11 mouse cellular contexts compared by ENCODE assay signal in the genomic region with DNA sequence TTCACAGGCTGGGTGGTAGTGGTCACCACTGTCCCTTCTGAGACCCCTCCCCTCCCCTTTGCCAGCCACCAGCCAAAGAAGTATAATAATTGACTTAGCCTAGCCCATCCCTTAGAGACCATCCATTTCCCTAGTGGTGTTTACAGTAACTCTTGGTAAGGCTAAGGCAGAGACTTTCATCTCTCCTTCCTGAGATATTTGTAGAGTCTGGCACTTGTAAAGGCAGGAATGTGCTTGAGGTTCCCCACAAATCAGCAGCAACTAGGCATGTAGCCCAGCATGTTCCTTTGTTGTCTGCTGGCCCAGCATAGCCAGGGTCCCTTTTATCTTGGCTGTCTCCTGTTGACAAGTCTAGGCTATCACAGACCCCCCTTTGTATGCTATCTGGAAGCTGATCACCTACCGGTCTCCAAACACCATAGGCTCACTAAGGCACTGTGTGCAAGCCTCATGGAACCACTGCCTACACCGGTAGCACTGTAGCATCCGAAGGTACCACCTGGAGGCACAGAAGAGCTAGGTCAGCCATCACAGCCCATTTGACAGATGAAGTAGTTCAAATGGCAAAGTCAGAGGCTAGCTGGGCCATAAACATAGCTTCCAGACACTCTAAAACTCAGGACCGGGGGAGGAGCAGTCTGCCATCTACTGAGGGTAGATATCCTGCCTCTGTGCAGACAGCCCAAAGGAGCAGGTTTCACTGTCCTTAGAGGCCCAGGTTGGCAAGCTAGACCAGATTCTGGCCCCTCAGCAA. TPM values are rescaled to one million over a fixed set of nuclear protein-coding genes. Genes with fewer than 3 reads are reported as not detected.
DNase-seq lines count a peak whose midpoint lies in the region; ATAC-seq lines count a peak whose summit lies in the region.
"Had no signal": no experiment of that assay in that cellular context is flagged by ENCODE, and none has a peak within 500 bp of the region (broad histone marks: within the 10 kb centered on the region; RNA-seq: fewer than 3 reads in every experiment).

No protein-coding gene starts in this region.

- 49% methylated on average over 4 of the region's 4 CpGs for WGBS in lung, embryonic 16.5 days
- 63% methylated on average over 4 of the region's 4 CpGs for WGBS in intestine, embryonic 15.5 days
- WGBS in neural tube, embryonic 15.5 days = 67% methylated on average over 4 of the region's 4 CpGs

- no peak overlapping the region for H3K9ac ChIP-seq in lung, embryonic 16.5 days (ENCODE audit: low read length)
- H3K9ac ChIP-seq in intestine, embryonic 15.5 days = no peak overlapping the region; the same call in 1 of the 2 replicates
- no peak overlapping the region for H3K9ac ChIP-seq in neural tube, embryonic 15.5 days (replicated peaks)

- ATAC-seq in lung, embryonic 16.5 days (ENCODE audit: low read depth) = no peak
- no peak for ATAC-seq in intestine, embryonic 15.5 days
- no peak for ATAC-seq in neural tube, embryonic 15.5 days (ENCODE audit: low FRiP score)

- H3K4me2 ChIP-seq in lung, embryonic 16.5 days (ENCODE audit: low read depth, low read length) = no peak overlapping the region
- no peak overlapping the region for H3K4me2 ChIP-seq in intestine, embryonic 15.5 days (replicated peaks)
- peak overlapping the region; percentile 73 for H3K4me2 ChIP-seq in neural tube, embryonic 15.5 days

- peak overlapping the region; percentile 44 for H3K27ac ChIP-seq in lung, embryonic 16.5 days (ENCODE audit: low read length)
- H3K27ac ChIP-seq in intestine, embryonic 15.5 days = 0 out of 2 replicates have a peak overlapping the region, but pooled peaks have one; percentile 34
- H3K27ac ChIP-seq in neural tube, embryonic 15.5 days (replicated peaks) = peak overlapping the region; percentile 89

- H3K9me3 ChIP-seq in lung, embryonic 16.5 days (ENCODE audit: control insufficient read depth, low read length) = no peaks in the 10 kb centered on the region
- no peaks in the 10 kb centered on the region for H3K9me3 ChIP-seq in intestine, embryonic 15.5 days
- no peaks in the 10 kb centered on the region for H3K9me3 ChIP-seq in neural tube, embryonic 15.5 days (replicated peaks)

- peaks cover 14% of the 10 kb centered on the region for H3K4me1 ChIP-seq in lung, embryonic 16.5 days (replicated peaks; ENCODE audit: control insufficient read depth, insufficient read depth, low read length)
- H3K4me1 ChIP-seq in intestine, embryonic 15.5 days (replicated peaks) = peaks cover 4% of the 10 kb centered on the region; the same call in 1 of the 2 replicates
- H3K4me1 ChIP-seq in neural tube, embryonic 15.5 days = peaks cover 18% of the 10 kb centered on the region

- H3K4me3 ChIP-seq in lung, embryonic 16.5 days (ENCODE audit: low read length) = no peak overlapping the region
- no peak overlapping the region for H3K4me3 ChIP-seq in intestine, embryonic 15.5 days (replicated peaks)
- peak overlapping the region; percentile 44 for H3K4me3 ChIP-seq in neural tube, embryonic 15.5 days (replicated peaks)

- H3K27me3 ChIP-seq in lung, embryonic 16.5 days (ENCODE audit: control insufficient read depth, insufficient read depth, low read depth, low read length) = no peaks in the 10 kb centered on the region
- no peaks in the 10 kb centered on the region for H3K27me3 ChIP-seq in intestine, embryonic 15.5 days (replicated peaks)
- no peaks in the 10 kb centered on the region; the same call in 1 of the 2 replicates for H3K27me3 ChIP-seq in neural tube, embryonic 15.5 days (replicated peaks)

- H3K36me3 ChIP-seq in lung, embryonic 16.5 days (ENCODE audit: control insufficient read depth, insufficient read depth, low read length) = no peaks in the 10 kb centered on the region; the same call in 1 of the 2 replicates
- 0 out of 2 replicates have a peak, but pooled peaks cover 3% of the 10 kb centered on the region for H3K36me3 ChIP-seq in intestine, embryonic 15.5 days
- no peaks in the 10 kb centered on the region for H3K36me3 ChIP-seq in neural tube, embryonic 15.5 days

- peak; percentile 32 to 37 for DNase-seq in cerebellum, postnatal 14 days
- no peak for DNase-seq in cerebellum, postnatal 10 days
- DNase-seq in lung, postnatal 10 days = no peak
- no peak for DNase-seq in thymus, postnatal 36 days
- DNase-seq in kidney, adult 9 months = no peak
- DNase-seq: adrenal gland, postnatal 25 days; layer of hippocampus, adult 9-11 months had no signal

RNA-seq across cellular contexts. Expression of a gene that starts 10.0 kb away (rescaled TPM):
- polyA plus RNA-seq in lung, embryonic 16.5 days (2015; fragmentation: Nextera tagmentation; extraction: Ambion mirVana) = 3.4 and 4.6 TPM in 2 replicates
- polyA plus RNA-seq in intestine, embryonic 15.5 days (2015; fragmentation: Nextera tagmentation; extraction: Ambion mirVana) = 8.0 TPM in 2 replicates
- polyA plus RNA-seq in neural tube, embryonic 15.5 days (2015; fragmentation: Nextera tagmentation; extraction: Ambion mirVana) = 2.2 and 3.5 TPM in 2 replicates

RNA-seq across cellular contexts. Expression of a gene that starts 29.1 kb away (rescaled TPM):
- 104 and 106 TPM in 2 replicates for polyA plus RNA-seq in lung, embryonic 16.5 days (2015; fragmentation: Nextera tagmentation; extraction: Ambion mirVana)
- polyA plus RNA-seq in intestine, embryonic 15.5 days (2015; fragmentation: Nextera tagmentation; extraction: Ambion mirVana) = 88.7 and 98.0 TPM in 2 replicates
- polyA plus RNA-seq in neural tube, embryonic 15.5 days (2015; fragmentation: Nextera tagmentation; extraction: Ambion mirVana) = 88.9 and 97.3 TPM in 2 replicates

RNA-seq across cellular contexts. Expression of a gene that starts 29.6 kb away (rescaled TPM):
- 0.65 and 1.0 TPM in 2 replicates for polyA plus RNA-seq in lung, embryonic 16.5 days (2015; fragmentation: Nextera tagmentation; extraction: Ambion mirVana)
- 5.7 and 6.8 TPM in 2 replicates for polyA plus RNA-seq in intestine, embryonic 15.5 days (2015; fragmentation: Nextera tagmentation; extraction: Ambion mirVana)
- polyA plus RNA-seq in neural tube, embryonic 15.5 days (2015; fragmentation: Nextera tagmentation; extraction: Ambion mirVana) = 0.32 and 1.2 TPM in 2 replicates
- polyA plus RNA-seq: neural tube, embryonic 11.5 days had no signal

RNA-seq across cellular contexts. Expression of a gene that starts 57.7 kb away (rescaled TPM):
- 4.3 and 4.7 TPM in 2 replicates for polyA plus RNA-seq in lung, embryonic 16.5 days (2015; fragmentation: Nextera tagmentation; extraction: Ambion mirVana)
- 2.5 TPM in 2 replicates for polyA plus RNA-seq in intestine, embryonic 15.5 days (2015; fragmentation: Nextera tagmentation; extraction: Ambion mirVana)
- polyA plus RNA-seq in neural tube, embryonic 15.5 days (2015; fragmentation: Nextera tagmentation; extraction: Ambion mirVana) = 3.9 and 5.4 TPM in 2 replicates
- polyA plus RNA-seq: neural tube, embryonic 11.5 days had no signal

Comparison
In these comparisons a context has a peak if more than half of its experiments do, and no peak if none do; other contexts are left out.
1. DNase-seq: peak in cerebellum, postnatal 14 days (2 of 2); none in cerebellum, postnatal 10 days (0 of 2), lung, postnatal 10 days (single experiment), thymus, postnatal 36 days (0 of 2) and kidney, adult 9 months (single experiment).
2. H3K27ac ChIP-seq: peak in every context shown above with its lines; median percentile 89 in neural tube, embryonic 15.5 days; 44 in lung, embryonic 16.5 days; 34 in intestine, embryonic 15.5 days.